Mouse (Mus musculus): Measurements from ENCODE around the gene Col6a1. TPM values are rescaled to one million over a fixed set of nuclear protein-coding genes. Genes with fewer than 3 reads are reported as not detected.

The Col6a1 gene
- polyA plus RNA-seq, 1 experiment = 15.4 TPM

GRCm38 (mm10) chr10:76699816-76700215, 26.2 kb downstream of the Col6a1 start:
- H3K4me3 ChIP-seq (ENCODE audit: control insufficient read depth, low read depth, low read length) = no peak overlapping the region
- H3K27ac ChIP-seq (ENCODE audit: control insufficient read depth, insufficient read depth, low read depth, low read length) = no peak overlapping the region
- H3K4me1 ChIP-seq (ENCODE audit: control insufficient read depth, insufficient read depth, low read length) = no peaks in the 10 kb centered on the region
- no peaks in the 10 kb centered on the region for H3K27me3 ChIP-seq (ENCODE audit: control insufficient read depth, insufficient read depth, low read length)
- TF ChIP-seq CTCF (IDR thresholded peaks at IDR 0.05; ENCODE audit: control insufficient read depth, insufficient read depth, insufficient replicate concordance, low read depth, low read length) (no peak), POLR2A (IDR thresholded peaks at IDR 0.05; ENCODE audit: control insufficient read depth, low read depth, low read length) (no peak)
- no peaks in the 10 kb centered on the region for H3K36me3 ChIP-seq (ENCODE audit: control insufficient read depth, insufficient read depth, low read length)

GRCm38 (mm10) chr10:76695283-76695885, 30.6 kb downstream of the Col6a1 start:
- no peaks in the 10 kb centered on the region for H3K36me3 ChIP-seq (ENCODE audit: control insufficient read depth, insufficient read depth, low read length)
- peak overlapping the region; percentile 64; the same call in 1 of the 2 replicates for H3K27ac ChIP-seq (ENCODE audit: control insufficient read depth, insufficient read depth, low read depth, low read length)
- no peaks in the 10 kb centered on the region for H3K4me1 ChIP-seq (ENCODE audit: control insufficient read depth, insufficient read depth, low read length)
- no peak overlapping the region for H3K4me3 ChIP-seq (ENCODE audit: control insufficient read depth, low read depth, low read length)
- TF ChIP-seq POLR2A (IDR thresholded peaks at IDR 0.05; ENCODE audit: control insufficient read depth, low read depth, low read length) = no peak
- TF ChIP-seq CTCF (IDR thresholded peaks at IDR 0.05; ENCODE audit: control insufficient read depth, insufficient read depth, insufficient replicate concordance, low read depth, low read length) = no peak
- no peaks in the 10 kb centered on the region for H3K27me3 ChIP-seq (ENCODE audit: control insufficient read depth, insufficient read depth, low read length)

GRCm38 (mm10) chr10:76694765-76695164, 31.2 kb downstream of the Col6a1 start:
- no peak for TF ChIP-seq POLR2A (IDR thresholded peaks at IDR 0.05; ENCODE audit: control insufficient read depth, low read depth, low read length)
- TF ChIP-seq CTCF (IDR thresholded peaks at IDR 0.05; ENCODE audit: control insufficient read depth, insufficient read depth, insufficient replicate concordance, low read depth, low read length) = no peak
- H3K4me3 ChIP-seq (ENCODE audit: control insufficient read depth, low read depth, low read length) = no peak overlapping the region
- H3K36me3 ChIP-seq (ENCODE audit: control insufficient read depth, insufficient read depth, low read length) = no peaks in the 10 kb centered on the region
- H3K27me3 ChIP-seq (ENCODE audit: control insufficient read depth, insufficient read depth, low read length) = no peaks in the 10 kb centered on the region
- no peak overlapping the region; the same call in 1 of the 2 replicates for H3K27ac ChIP-seq (ENCODE audit: control insufficient read depth, insufficient read depth, low read depth, low read length)
- no peaks in the 10 kb centered on the region for H3K4me1 ChIP-seq (ENCODE audit: control insufficient read depth, insufficient read depth, low read length)

GRCm38 (mm10) chr10:76693446-76693845, 32.5 kb downstream of the Col6a1 start:
- TF ChIP-seq POLR2A (IDR thresholded peaks at IDR 0.05; ENCODE audit: control insufficient read depth, low read depth, low read length) (no peak), CTCF (IDR thresholded peaks at IDR 0.05; ENCODE audit: control insufficient read depth, insufficient read depth, insufficient replicate concordance, low read depth, low read length) (no peak)

DNA sequence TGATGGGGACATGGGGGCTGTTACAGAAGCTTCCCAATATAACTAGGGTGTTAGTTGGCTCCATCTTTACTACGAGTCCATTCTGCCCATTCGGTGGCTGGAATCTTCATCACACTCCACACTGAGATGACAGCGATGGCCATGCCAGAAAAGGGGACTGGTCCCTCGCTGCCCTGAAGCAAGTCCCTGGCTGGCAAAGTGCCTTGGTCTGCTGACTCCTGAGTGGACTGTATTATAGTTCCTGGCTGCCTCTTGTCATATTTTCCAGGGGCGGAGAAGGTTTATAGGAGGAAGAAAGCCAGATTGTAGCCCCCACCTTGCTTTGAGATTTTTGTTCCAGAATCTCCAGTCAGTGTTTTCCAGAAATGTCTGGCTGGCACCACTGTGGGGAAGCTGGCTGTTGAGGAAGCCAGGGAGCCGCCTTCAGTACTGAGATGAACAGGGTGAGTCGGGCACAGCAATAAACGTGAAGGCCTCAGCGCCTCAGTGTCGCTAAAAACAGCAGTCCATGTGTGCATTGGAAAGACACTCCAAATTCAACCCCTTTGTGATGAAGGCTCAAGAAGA, 40.4 kb downstream of the Col6a1 start:
- H3K36me3 ChIP-seq (ENCODE audit: control insufficient read depth, insufficient read depth, low read length) = no peaks in the 10 kb centered on the region
- no peak overlapping the region for H3K4me3 ChIP-seq (ENCODE audit: control insufficient read depth, low read depth, low read length)
- no peak for TF ChIP-seq CTCF (IDR thresholded peaks at IDR 0.05; ENCODE audit: control insufficient read depth, insufficient read depth, insufficient replicate concordance, low read depth, low read length)
- no peak for TF ChIP-seq POLR2A (IDR thresholded peaks at IDR 0.05; ENCODE audit: control insufficient read depth, low read depth, low read length)
- no peaks in the 10 kb centered on the region for H3K4me1 ChIP-seq (ENCODE audit: control insufficient read depth, insufficient read depth, low read length)
- H3K27ac ChIP-seq (ENCODE audit: control insufficient read depth, insufficient read depth, low read depth, low read length) = no peak overlapping the region
- H3K27me3 ChIP-seq (ENCODE audit: control insufficient read depth, insufficient read depth, low read length) = no peaks in the 10 kb centered on the region

More at GRCm38 (mm10) chr10:76693446-76693845, 32.5 kb downstream of the Col6a1 start:
- Histone ChIP-seq H3K36me3 (ENCODE audit: control insufficient read depth, insufficient read depth, low read length) (no peaks in the 10 kb centered on the region), H3K27me3 (ENCODE audit: control insufficient read depth, insufficient read depth, low read length) (no peaks in the 10 kb centered on the region), H3K4me3 (ENCODE audit: control insufficient read depth, low read depth, low read length) (no peak overlapping the region), H3K4me1 (ENCODE audit: control insufficient read depth, insufficient read depth, low read length) (no peaks in the 10 kb centered on the region), H3K27ac (ENCODE audit: control insufficient read depth, insufficient read depth, low read depth, low read length) (no peak overlapping the region)

- H3K27me3 ChIP-seq (ENCODE audit: control insufficient read depth, insufficient read depth, low read length) = no peaks in the 10 kb centered on the region
- H3K36me3 ChIP-seq (ENCODE audit: control insufficient read depth, insufficient read depth, low read length) = no peaks in the 10 kb centered on the region
- TF ChIP-seq CTCF (IDR thresholded peaks at IDR 0.05; ENCODE audit: control insufficient read depth, insufficient read depth, insufficient replicate concordance, low read depth, low read length) (no peak), POLR2A (IDR thresholded peaks at IDR 0.05; ENCODE audit: control insufficient read depth, low read depth, low read length) (no peak)
- H3K27ac ChIP-seq (ENCODE audit: control insufficient read depth, insufficient read depth, low read depth, low read length) = no peak overlapping the region
- no peak overlapping the region for H3K4me3 ChIP-seq (ENCODE audit: control insufficient read depth, low read depth, low read length)
- no peaks in the 10 kb centered on the region for H3K4me1 ChIP-seq (ENCODE audit: control insufficient read depth, insufficient read depth, low read length)
These were observed 42.0 kb downstream of the Col6a1 start for GRCm38 (mm10) chr10:76683977-76684376.

DNA sequence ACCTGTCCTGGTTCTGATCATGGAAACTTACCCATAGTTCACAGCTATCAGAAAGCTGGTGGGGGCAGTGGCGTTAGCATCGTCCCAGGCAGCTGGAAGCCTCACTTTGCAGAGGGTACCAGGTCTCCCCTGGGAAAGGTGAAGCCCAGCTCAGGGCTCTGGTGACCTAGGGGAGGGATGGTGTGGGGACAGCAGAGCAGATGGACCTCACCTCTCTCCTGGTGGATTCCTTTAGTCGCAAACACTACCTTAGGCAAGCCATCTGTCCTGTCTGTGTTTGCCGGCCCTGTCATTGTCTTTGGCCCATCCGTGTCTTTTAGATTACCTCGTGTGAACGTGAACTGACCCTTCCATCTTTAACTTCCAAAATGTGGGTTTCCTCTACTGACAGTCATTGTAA, 42.5 kb downstream of the Col6a1 start:
- H3K36me3 ChIP-seq (ENCODE audit: control insufficient read depth, insufficient read depth, low read length) = no peaks in the 10 kb centered on the region
- H3K27ac ChIP-seq (ENCODE audit: control insufficient read depth, insufficient read depth, low read depth, low read length) = no peak overlapping the region
- H3K27me3 ChIP-seq (ENCODE audit: control insufficient read depth, insufficient read depth, low read length) = no peaks in the 10 kb centered on the region
- no peak for TF ChIP-seq POLR2A (IDR thresholded peaks at IDR 0.05; ENCODE audit: control insufficient read depth, low read depth, low read length)
- TF ChIP-seq CTCF (IDR thresholded peaks at IDR 0.05; ENCODE audit: control insufficient read depth, insufficient read depth, insufficient replicate concordance, low read depth, low read length) = no peak
- H3K4me3 ChIP-seq (ENCODE audit: control insufficient read depth, low read depth, low read length) = no peak overlapping the region
- no peaks in the 10 kb centered on the region for H3K4me1 ChIP-seq (ENCODE audit: control insufficient read depth, insufficient read depth, low read length)
